Mouse (Mus musculus): Measurements from ENCODE around the gene Nptxr. TPM values are rescaled to one million over a fixed set of nuclear protein-coding genes. Genes with fewer than 3 reads are reported as not detected.

The Nptxr gene
- polyA plus RNA-seq, 3 experiments from 2014 or later, result 0.15 to 1.1 TPM; not detected in 1

- ATAC-seq, result no peak
Measured at GRCm38 (mm10) chr15:79787815-79788214, 16.8 kb downstream of the Nptxr start.

GRCm38 (mm10) chr15:79785056-79785455 lies 19.5 kb downstream of the Nptxr start:
- ATAC-seq, result no peak

- ATAC-seq, result no peak
Measured at GRCm38 (mm10) chr15:79777749-79778148, 26.8 kb downstream of the Nptxr start, which contains the start of gene Dnal4. Gene Dnal4, minus strand, starts transcription at chr15:79777849.

- ATAC-seq, result no peak
Measured at GRCm38 (mm10) chr15:79775662-79776061, 28.9 kb downstream of the Nptxr start.

GRCm38 (mm10) chr15:79774117-79775027 lies 30.2 kb downstream of the Nptxr start:
- ATAC-seq, result peak; percentile 100

GRCm38 (mm10) chr15:79770629-79771240 lies 33.8 kb downstream of the Nptxr start:
- no peak for ATAC-seq

GRCm38 (mm10) chr15:79768302-79768701 lies 36.3 kb downstream of the Nptxr start:
- no peak for ATAC-seq

- no peak for ATAC-seq
Measured at GRCm38 (mm10) chr15:79767327-79767961, 37.1 kb downstream of the Nptxr start.

GRCm38 (mm10) chr15:79766586-79767071 lies 37.9 kb downstream of the Nptxr start:
- ATAC-seq, result no peak

- no peak for ATAC-seq
Measured at GRCm38 (mm10) chr15:79766168-79766567, 38.4 kb downstream of the Nptxr start.

GRCm38 (mm10) chr15:79765361-79765760 lies 39.2 kb downstream of the Nptxr start:
- no peak for ATAC-seq

- ATAC-seq, result no peak
Measured at GRCm38 (mm10) chr15:79764539-79765267, 39.9 kb downstream of the Nptxr start.

- ATAC-seq, result no peak
Measured at GRCm38 (mm10) chr15:79763601-79764246, 40.8 kb downstream of the Nptxr start.

GRCm38 (mm10) chr15:79763001-79763400 lies 41.6 kb downstream of the Nptxr start:
- no peak for ATAC-seq

GRCm38 (mm10) chr15:79760956-79761355 lies 43.6 kb downstream of the Nptxr start:
- ATAC-seq, result no peak

GRCm38 (mm10) chr15:79757118-79757517 lies 47.4 kb downstream of the Nptxr start:
- no peak for ATAC-seq

- ATAC-seq, result no peak
Measured at GRCm38 (mm10) chr15:79755977-79756625, 48.5 kb downstream of the Nptxr start.

- no peak for ATAC-seq
Measured at GRCm38 (mm10) chr15:79755176-79755575, 49.4 kb downstream of the Nptxr start.

GRCm38 (mm10) chr15:79753873-79754272 lies 50.7 kb downstream of the Nptxr start:
- no peak for ATAC-seq

- ATAC-seq, result no peak
Measured at GRCm38 (mm10) chr15:79753420-79753752, 51.2 kb downstream of the Nptxr start.

- peak; percentile 73 for ATAC-seq
Measured at GRCm38 (mm10) chr15:79752742-79753419, 51.7 kb downstream of the Nptxr start.

Data from inflammation-experienced regulatory T-cells, adult 6 months (primary cell).